Mouse (Mus musculus): Measurements from ENCODE around the gene Leng8.

Gene Leng8

GRCm38 (mm10) chr7:4126992-4127785 lies 9.7 kb upstream of the Leng8 start:
- DNase-seq (ENCODE audit: low read depth, low spot score), result no peak

- no peak for DNase-seq (ENCODE audit: low read depth, low spot score)
Measured at GRCm38 (mm10) chr7:4127894-4128293, 8.9 kb upstream of the Leng8 start.

GRCm38 (mm10) chr7:4128860-4129259 lies 8.0 kb upstream of the Leng8 start:
- no peak for DNase-seq (ENCODE audit: low read depth, low spot score)

GRCm38 (mm10) chr7:4130686-4131452 lies 6.0 kb upstream of the Leng8 start:
- no peak for DNase-seq (ENCODE audit: low read depth, low spot score)

- DNase-seq (ENCODE audit: low read depth, low spot score), result no peak
Measured at GRCm38 (mm10) chr7:4131964-4132363, 4.9 kb upstream of the Leng8 start.

- no peak for DNase-seq (ENCODE audit: low read depth, low spot score)
Measured at GRCm38 (mm10) chr7:4132581-4132980, 4.3 kb upstream of the Leng8 start.

- no peak for DNase-seq (ENCODE audit: low read depth, low spot score)
Measured at GRCm38 (mm10) chr7:4132998-4133397, 3.8 kb upstream of the Leng8 start.

GRCm38 (mm10) chr7:4134911-4135310 lies 1.9 kb upstream of the Leng8 start:
- no peak for DNase-seq (ENCODE audit: low read depth, low spot score)

- no peak for DNase-seq (ENCODE audit: low read depth, low spot score)
Measured at GRCm38 (mm10) chr7:4136404-4136770, 452 bp upstream of the Leng8 start.

- DNase-seq (ENCODE audit: low read depth, low spot score), result no peak
Measured at GRCm38 (mm10) chr7:4137746-4138145, 907 bp downstream of the Leng8 start.

- no peak for DNase-seq (ENCODE audit: low read depth, low spot score)
Measured at GRCm38 (mm10) chr7:4138181-4138580, 1.3 kb downstream of the Leng8 start.

- no peak for DNase-seq (ENCODE audit: low read depth, low spot score)
Measured at GRCm38 (mm10) chr7:4138671-4139070, 1.8 kb downstream of the Leng8 start.

- no peak for DNase-seq (ENCODE audit: low read depth, low spot score)
Measured at GRCm38 (mm10) chr7:4139391-4139790, 2.6 kb downstream of the Leng8 start.

GRCm38 (mm10) chr7:4141648-4142325 lies 4.9 kb downstream of the Leng8 start:
- DNase-seq (ENCODE audit: low read depth, low spot score), result no peak

- no peak for DNase-seq (ENCODE audit: low read depth, low spot score)
Measured at GRCm38 (mm10) chr7:4142796-4143445, 6.1 kb downstream of the Leng8 start.

GRCm38 (mm10) chr7:4143506-4143905 lies 6.7 kb downstream of the Leng8 start:
- DNase-seq (ENCODE audit: low read depth, low spot score), result no peak

GRCm38 (mm10) chr7:4144046-4144445 lies 7.2 kb downstream of the Leng8 start:
- DNase-seq (ENCODE audit: low read depth, low spot score), result no peak

GRCm38 (mm10) chr7:4144766-4145551 lies 8.1 kb downstream of the Leng8 start:
- DNase-seq (ENCODE audit: low read depth, low spot score), result no peak

GRCm38 (mm10) chr7:4145552-4146190 lies 8.8 kb downstream of the Leng8 start:
- no peak for DNase-seq (ENCODE audit: low read depth, low spot score)

All from telencephalon, adult 2 months (tissue).